Mouse (Mus musculus) adrenal gland, adult 18-20 months (tissue): ENCODE results near the gene Immt. TPM values are rescaled to one million over a fixed set of nuclear protein-coding genes. Genes with fewer than 3 reads are reported as not detected.

ENCODE experiments used
- DNase-seq, 2 experiments: peaks; one replicate each; pipeline ENCODE4 v3.0.0; 2021 to 2022; ENCODE audit warnings: low spot score in 2 of 2
- long read RNA-seq, 2 experiments: library from polyadenylated mRNA; stranded (forward); transcript quantifications; one replicate each; pipeline ENCODE4 v2.0.0; 2021
- total RNA-seq, 2 experiments: library from RNA; stranded (reverse); gene quantifications; 1 replicate in 1 of 2; 2 replicates in 1 of 2; pipeline ENCODE4 v1.2.3; 2021

Gene Immt
- 100 to 1,000 TPM; 335 to 387 TPM for total RNA-seq
- long read RNA-seq, experiment 1, transcript Immt-203 (13 exons, 2,518 nt) = major isoform, 15 of 106 reads
- long read RNA-seq, experiment 1, partial matches to known transcripts = 3 of 106 reads
- long read RNA-seq, experiment 1, other reads (novel, unspliced or antisense) = 87 of 106 reads
- long read RNA-seq, experiment 2, transcript Immt-203 (13 exons, 2,518 nt) = major isoform, 27 of 177 reads
- long read RNA-seq, experiment 2, partial matches to known transcripts = 35 of 177 reads
- long read RNA-seq, experiment 2, other reads (novel, unspliced or antisense) = 111 of 177 reads

- DNase-seq = peak; percentile 92 to 93
These were observed at the start of gene Immt for GRCm38 (mm10) chr6:71830690-71831580. Gene Immt, plus strand, starts transcription at chr6:71831331.

GRCm38 (mm10) chr6:71783165-71783564, 48.0 kb upstream of the Immt start:
- no peak for DNase-seq

- DNase-seq = no peak
These were observed 42.8 kb upstream of the Immt start for GRCm38 (mm10) chr6:71788348-71788747.

GRCm38 (mm10) chr6:71791771-71792170, 39.4 kb upstream of the Immt start:
- DNase-seq = no peak

- no peak for DNase-seq
These were observed 31.7 kb upstream of the Immt start for GRCm38 (mm10) chr6:71799391-71799790.

GRCm38 (mm10) chr6:71801011-71801713, 30.0 kb upstream of the Immt start:
- DNase-seq = no peak

GRCm38 (mm10) chr6:71801714-71802094, 29.4 kb upstream of the Immt start:
- DNase-seq = no peak

- no peak for DNase-seq
These were observed 27.5 kb upstream of the Immt start for GRCm38 (mm10) chr6:71803609-71804008.

- peak; percentile 50 to 59 for DNase-seq
These were observed 26.9 kb upstream of the Immt start for GRCm38 (mm10) chr6:71804061-71804829.

- no peak for DNase-seq
These were observed 24.4 kb upstream of the Immt start for GRCm38 (mm10) chr6:71806713-71807112.

GRCm38 (mm10) chr6:71809890-71810289, 21.2 kb upstream of the Immt start:
- no peak for DNase-seq

- no peak for DNase-seq
These were observed 18.3 kb upstream of the Immt start for GRCm38 (mm10) chr6:71812820-71813219.

GRCm38 (mm10) chr6:71819764-71820292, 11.3 kb upstream of the Immt start:
- no peak for DNase-seq

GRCm38 (mm10) chr6:71823085-71823484, 8.0 kb upstream of the Immt start:
- DNase-seq = no peak

- DNase-seq = peak; percentile 87 to 88
These were observed 7.6 kb upstream of the Immt start for GRCm38 (mm10) chr6:71823488-71823887.

- no peak for DNase-seq
These were observed 7.2 kb upstream of the Immt start for GRCm38 (mm10) chr6:71823961-71824360.

- DNase-seq = no peak
These were observed 4.3 kb upstream of the Immt start, which contains the start of gene Mrpl35 for GRCm38 (mm10) chr6:71826869-71827268. Gene Mrpl35, minus strand, starts transcription at chr6:71826969.

- DNase-seq = no peak
These were observed 1.4 kb upstream of the Immt start for GRCm38 (mm10) chr6:71829768-71830167.

- peak; percentile 81 to 82 for DNase-seq
These were observed 440 bp downstream of the Immt start for GRCm38 (mm10) chr6:71831581-71831960.

GRCm38 (mm10) chr6:71836811-71837210, 5.7 kb downstream of the Immt start:
- no peak for DNase-seq

- no peak for DNase-seq
These were observed 8.7 kb downstream of the Immt start for GRCm38 (mm10) chr6:71839815-71840214.
